In genomic region chr7:78328301-78328700, GRCm38 (mm10) we compare ENCODE assay signal across 27 mouse cellular contexts.
DNase-seq lines count a peak whose midpoint lies in the region; TF ChIP-seq lines count a peak whose summit lies in the region.
"Had no signal": no experiment of that assay in that cellular context is flagged by ENCODE, and none has a peak within 500 bp of the region (broad histone marks: within the 10 kb centered on the region; RNA-seq: fewer than 3 reads in every experiment).

No protein-coding gene starts in this region.

- H3K4me3 ChIP-seq in layer of hippocampus, adult 2 months = no peak overlapping the region
- H3K4me3 ChIP-seq: embryonic facial prominence, embryonic 10.5 days; embryonic facial prominence, embryonic 15.5 days; forebrain, embryonic 12.5 days; heart, adult 2 months; heart, embryonic 12.5 days; limb, embryonic 10.5 days; limb, embryonic 15.5 days; midbrain, embryonic 13.5 days; neural tube, embryonic 13.5 days had no signal

- 0 out of 2 replicates have a peak overlapping the region, but pooled peaks have one; percentile 49 for H3K27ac ChIP-seq in layer of hippocampus, adult 2 months
- H3K27ac ChIP-seq: embryonic facial prominence, embryonic 10.5 days; embryonic facial prominence, embryonic 15.5 days; forebrain, embryonic 12.5 days; heart, adult 2 months; hindbrain, embryonic 14.5 days; limb, embryonic 10.5 days; limb, embryonic 15.5 days; liver, embryonic 14.5 days; macrophage; midbrain, embryonic 13.5 days; neural tube, embryonic 13.5 days had no signal

- TF ChIP-seq CTCF in layer of hippocampus, adult 2 months (conservative IDR thresholded peaks at IDR 0.05) = no peak

- no peak for DNase-seq in layer of hippocampus, adult 2 months (ENCODE audit: low spot score in 2 of 2)
- DNase-seq in layer of hippocampus, adult 8-10 months (ENCODE audit: low spot score in 2 of 2) = no peak
- peak; percentile 86 for DNase-seq in brain, adult 2 months (ENCODE audit: low read depth, low spot score)
- peak; percentile 41 to 60 for DNase-seq in left cerebral cortex, adult 18-20 months (ENCODE audit: low spot score in 2 of 2)
- DNase-seq in right cerebral cortex, postnatal 10 days (ENCODE audit: low spot score in 2 of 2) = peak; percentile 36 to 76
- no peak for DNase-seq in adrenal gland, adult 18-20 months (ENCODE audit: low spot score in 2 of 2)
- DNase-seq in cerebellum, adult 8-10 months = no peak
- no peak for DNase-seq in cerebellum, postnatal 4 days (ENCODE audit: low spot score in 2 of 2)
- DNase-seq: cerebellum, adult 11-12 months; cerebellum, postnatal 14 days; heart, adult 2 months; kidney, adult 9 months; kidney, postnatal 10 days; lung, adult 2 months; lung, postnatal 10 days; thymus, postnatal 14 days had no signal

Comparison
In these comparisons a context has a peak if more than half of its experiments do, and no peak if none do; other contexts are left out.
1. DNase-seq: peak in brain, adult 2 months (single experiment), left cerebral cortex, adult 18-20 months (2 of 2) and right cerebral cortex, postnatal 10 days (2 of 2); none in layer of hippocampus, adult 2 months (0 of 2), layer of hippocampus, adult 8-10 months (0 of 2), adrenal gland, adult 18-20 months (0 of 2), cerebellum, adult 8-10 months (single experiment) and cerebellum, postnatal 4 days (0 of 2).